Mouse (Mus musculus) MEL (cell line): Measurements from ENCODE around the gene Psmd2.

Source experiments
- BHLHE40 ChIP-seq: IDR thresholded peaks from 2 replicates; pipeline ENCODE4 v1.6.1; 2012; ENCODE audit warnings: low read depth, mild to moderate bottlenecking, inconsistent platforms, low read length, improper control_type of control experiment, borderline replicate concordance
- CTCF ChIP-seq, 3 experiments: IDR thresholded peaks in 2 of 3; conservative IDR thresholded peaks in 1 of 3; 2 replicates each; pipeline ENCODE4 v1.5.1; 2011 to 2012; ENCODE audit warnings: low read length in 3 of 3, low read depth in 2 of 3, mild to moderate bottlenecking in 2 of 3, improper control_type of control experiment in 1 of 3, inconsistent platforms in 1 of 3, mixed read lengths in 1 of 3, moderate library complexity in 1 of 3; ENCODE audit not compliant: control insufficient read depth in 1 of 3, insufficient read depth in 1 of 3, poor library complexity in 1 of 3, severe bottlenecking in 1 of 3
- POLR2A ChIP-seq, 2 experiments: IDR thresholded peaks; 2 replicates each; pipeline ENCODE4 v1.6.1; 2011 to 2012; ENCODE audit warnings: low read length in 2 of 2, mild to moderate bottlenecking in 2 of 2, control low read depth in 1 of 2, improper control_type of control experiment in 1 of 2, low read depth in 1 of 2, moderate library complexity in 1 of 2; ENCODE audit not compliant: control insufficient read depth in 1 of 2, insufficient read depth in 1 of 2, poor library complexity in 1 of 2
- POLR2AphosphoS5 ChIP-seq: IDR thresholded peaks from 2 replicates; pipeline ENCODE4 v1.6.1; 2012; ENCODE audit warnings: low read depth, borderline replicate concordance, mild to moderate bottlenecking, inconsistent platforms, low read length, moderate library complexity, mixed read lengths
- SIN3A ChIP-seq: IDR thresholded peaks from 2 replicates; pipeline ENCODE4 v1.6.1; 2012; ENCODE audit warnings: low read length, improper control_type of control experiment, inconsistent platforms
- TAL1 ChIP-seq: IDR thresholded peaks from 2 replicates; pipeline ENCODE4 v1.6.1; 2012; ENCODE audit warnings: mild to moderate bottlenecking, inconsistent platforms, low read length, moderate library complexity, mixed read lengths

- TF ChIP-seq SIN3A (no peak), CTCF (IDR thresholded peaks at IDR 0.05 in 2 of 3, conservative IDR thresholded peaks at IDR 0.05 in 1 of 3; ENCODE audit: control insufficient read depth in 1 of 3, insufficient read depth in 1 of 3, low read depth in 2 of 3, low read length in 3 of 3, poor library complexity in 1 of 3, severe bottlenecking in 1 of 3) (no peak), POLR2A (IDR thresholded peaks at IDR 0.05; ENCODE audit: control insufficient read depth in 1 of 2, insufficient read depth in 1 of 2, low read depth in 1 of 2, low read length in 2 of 2, poor library complexity in 1 of 2) (no peak), POLR2AphosphoS5 (no peak), TAL1 (no peak), BHLHE40 (no peak)
Observed at GRCm38 (mm10) chr16:20670291-20670690, 18.8 kb downstream of the Psmd2 start.
